Mouse (Mus musculus) heart, embryonic 13.5 days (tissue): ENCODE data around the gene Abca7. TPM values are rescaled to one million over a fixed set of nuclear protein-coding genes. Genes with fewer than 3 reads are reported as not detected.
"Not testable (repeated sequence)": the region's sequence is repeated elsewhere in the genome, so short reads cannot be mapped to it uniquely, and the experiment has no call there.

Source experiments
- ATAC-seq: fragments of 200-750 bp; cut with Nextera tagmentation; 2 replicates; pipeline ENCODE4 v1.8.0; 2017; ENCODE audit warnings: moderate TSS enrichment; ENCODE audit not compliant: insufficient number of reproducible peaks, low FRiP score, low TSS enrichment; ENCODE audit errors: extremely low read depth
- H3K27ac ChIP-seq: fragments of 300-500 bp; sonication (generic); replicated peaks from 2 replicates; pipeline ENCODE4 v1.5.1; 2015; ENCODE audit warnings: moderate library complexity, mild to moderate bottlenecking, inconsistent platforms
- H3K27me3 ChIP-seq: fragments of 300-500 bp; sonication (generic); replicated peaks from 2 replicates; pipeline ENCODE4 v1.6.1; 2015; ENCODE audit warnings: mild to moderate bottlenecking, inconsistent platforms
- H3K36me3 ChIP-seq: fragments of 300-500 bp; sonication (generic); 2 replicates; pipeline ENCODE4 v1.6.1; 2015; ENCODE audit warnings: mild to moderate bottlenecking, inconsistent platforms
- H3K4me1 ChIP-seq: fragments of 300-500 bp; sonication (generic); 2 replicates; pipeline ENCODE4 v1.6.1; 2015; ENCODE audit warnings: inconsistent platforms
- H3K4me2 ChIP-seq: fragments of 300-500 bp; sonication (generic); 2 replicates; pipeline ENCODE4 v1.6.1; 2015; ENCODE audit warnings: inconsistent platforms, mild to moderate bottlenecking, moderate library complexity
- H3K4me3 ChIP-seq: fragments of 300-500 bp; sonication (generic); 2 replicates; pipeline ENCODE4 v1.5.1; 2015; ENCODE audit warnings: moderate library complexity, mild to moderate bottlenecking, inconsistent platforms
- H3K9ac ChIP-seq: fragments of 300-500 bp; sonication (generic); 2 replicates; pipeline ENCODE4 v1.6.1; 2015; ENCODE audit warnings: inconsistent platforms, mild to moderate bottlenecking, moderate library complexity
- H3K9me3 ChIP-seq: fragments of 300-500 bp; sonication (generic); 2 replicates; pipeline ENCODE4 v1.6.1; 2016; ENCODE audit warnings: inconsistent platforms
- WGBS: fragments of 180-500 bp; shearing (Covaris S2); methylation state at CpG from one replicate; pipeline ENCODE4 v1.1.7; 2015; ENCODE audit warnings: mixed read lengths; 5-methylcytosine and 5-hydroxymethylcytosine counted together
- polyA plus RNA-seq: library from polyadenylated mRNA; unstranded; fragments of >200 nt; fragmentation: Nextera tagmentation; extraction: Ambion mirVana; gene quantifications from 2 replicates; pipeline ENCODE4 v1.2.1, GENCODE M21; 2015

The Abca7 gene
- polyA plus RNA-seq, 1 experiment from 2014 or later, result 2.6 TPM

DNA sequence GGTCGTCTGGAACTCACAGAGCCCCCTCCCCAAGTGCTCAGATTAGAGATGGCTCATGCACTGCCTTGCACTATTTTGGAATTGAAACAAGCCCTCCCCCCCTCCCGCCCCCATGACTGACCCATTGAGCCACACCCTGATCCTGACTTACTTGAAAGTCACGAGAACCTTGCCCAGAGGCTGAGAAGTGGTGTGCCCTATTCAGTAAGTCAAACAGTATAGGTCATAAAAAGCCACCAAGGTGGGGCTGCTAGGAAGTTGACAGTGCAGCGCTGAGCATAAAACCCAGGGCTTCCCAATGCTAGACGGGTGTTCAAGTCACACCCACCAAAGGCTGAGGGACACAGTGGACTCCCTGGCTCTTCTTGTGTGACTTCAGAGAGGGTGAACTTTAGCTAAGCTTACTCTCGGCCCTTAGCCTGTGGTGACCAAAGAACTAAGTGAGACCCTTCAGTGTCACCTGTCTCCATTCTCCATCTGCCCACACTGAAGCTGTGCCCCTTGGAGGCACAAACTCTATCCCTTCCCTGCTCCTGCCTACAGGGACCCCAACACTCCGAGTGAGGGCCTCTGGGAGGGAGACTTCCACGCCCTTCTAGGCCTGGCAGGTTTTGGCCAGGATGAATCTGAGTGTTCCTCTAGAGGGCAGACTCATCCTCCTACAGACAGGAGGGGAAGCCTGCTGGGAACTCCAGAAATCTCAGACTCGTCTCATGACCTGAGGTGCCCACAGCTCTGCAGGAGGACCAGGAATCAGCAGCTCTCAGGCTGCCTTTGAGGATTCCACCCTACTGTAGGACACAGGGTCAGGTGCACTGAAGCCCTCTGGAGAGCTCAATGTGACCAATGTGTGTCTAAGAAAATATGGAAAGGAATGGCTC lies 37.5 kb downstream of the Abca7 start:
- peak overlapping the region; percentile 36; the same call in 1 of the 2 replicates for H3K4me2 ChIP-seq
- peak overlapping the region; percentile 83 for H3K27ac ChIP-seq
- ATAC-seq, result no peak
- H3K36me3 ChIP-seq, result peaks cover 56% of the 10 kb centered on the region
- no peaks in the 10 kb centered on the region for H3K27me3 ChIP-seq
- peaks cover 41% of the 10 kb centered on the region for H3K4me1 ChIP-seq
- WGBS, result 26% methylated on average over 9 of the region's 9 CpGs
- H3K9ac ChIP-seq, result peak overlapping the region; percentile 47
- no peak overlapping the region for H3K4me3 ChIP-seq
- H3K9me3 ChIP-seq, result no peaks in the 10 kb centered on the region

DNA sequence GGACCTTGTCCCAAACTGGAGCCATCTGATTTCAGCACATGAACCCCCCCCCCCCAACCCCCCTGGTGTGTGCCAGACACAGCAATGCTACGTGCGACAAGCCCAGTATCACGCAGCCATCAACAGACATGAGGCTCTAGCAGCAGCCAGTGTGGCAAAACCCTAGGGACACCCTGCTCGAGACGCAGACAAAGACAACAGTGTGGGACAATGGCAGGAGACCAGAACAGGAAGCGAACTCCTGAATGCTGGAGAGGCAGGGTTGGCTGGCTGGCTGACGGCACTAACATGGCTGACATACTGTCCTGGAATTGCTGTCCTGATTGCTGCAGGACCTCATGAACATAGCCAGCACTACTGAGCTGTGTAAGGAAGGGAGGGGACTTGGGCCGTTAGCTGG lies 38.9 kb downstream of the Abca7 start:
- no peak overlapping the region for H3K4me3 ChIP-seq
- WGBS, result 74% methylated on average over 8 of the region's 8 CpGs
- peaks cover 46% of the 10 kb centered on the region for H3K4me1 ChIP-seq
- no peak for ATAC-seq
- peak overlapping the region; percentile 83 for H3K27ac ChIP-seq
- no peaks in the 10 kb centered on the region for H3K9me3 ChIP-seq
- no peak overlapping the region for H3K4me2 ChIP-seq
- no peaks in the 10 kb centered on the region for H3K27me3 ChIP-seq
- peak overlapping the region; percentile 50; the same call in 1 of the 2 replicates for H3K9ac ChIP-seq
- peaks cover 47% of the 10 kb centered on the region for H3K36me3 ChIP-seq

DNA sequence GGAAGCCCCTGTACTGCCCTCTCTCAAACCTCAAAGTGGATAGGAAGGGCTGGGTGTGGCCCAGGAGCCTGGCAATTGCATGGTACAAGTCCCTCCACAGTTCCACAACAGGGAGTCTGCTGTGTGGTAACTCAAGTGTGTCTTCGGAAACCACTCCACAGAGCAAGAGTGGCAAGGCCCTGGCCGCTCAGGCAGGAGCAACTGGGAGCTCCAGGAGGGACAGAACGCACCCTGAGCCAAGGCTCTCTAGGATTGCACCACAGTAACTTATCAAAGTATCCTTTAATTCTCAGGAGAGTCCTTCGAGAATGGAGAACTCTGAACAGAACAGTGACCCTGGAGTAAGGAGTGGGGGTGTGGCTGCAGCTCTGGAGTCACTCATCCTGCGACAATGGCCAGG lies 39.4 kb downstream of the Abca7 start:
- H3K4me2 ChIP-seq, result no peak overlapping the region
- H3K9ac ChIP-seq, result 0 out of 2 replicates have a peak overlapping the region, but pooled peaks have one; percentile 50
- peak overlapping the region; percentile 83 for H3K27ac ChIP-seq
- H3K9me3 ChIP-seq, result no peaks in the 10 kb centered on the region
- WGBS, result 76% methylated on average over 5 of the region's 5 CpGs
- no peak for ATAC-seq
- no peak overlapping the region for H3K4me3 ChIP-seq
- peaks cover 45% of the 10 kb centered on the region for H3K36me3 ChIP-seq
- H3K27me3 ChIP-seq, result no peaks in the 10 kb centered on the region
- peaks cover 46% of the 10 kb centered on the region for H3K4me1 ChIP-seq

DNA sequence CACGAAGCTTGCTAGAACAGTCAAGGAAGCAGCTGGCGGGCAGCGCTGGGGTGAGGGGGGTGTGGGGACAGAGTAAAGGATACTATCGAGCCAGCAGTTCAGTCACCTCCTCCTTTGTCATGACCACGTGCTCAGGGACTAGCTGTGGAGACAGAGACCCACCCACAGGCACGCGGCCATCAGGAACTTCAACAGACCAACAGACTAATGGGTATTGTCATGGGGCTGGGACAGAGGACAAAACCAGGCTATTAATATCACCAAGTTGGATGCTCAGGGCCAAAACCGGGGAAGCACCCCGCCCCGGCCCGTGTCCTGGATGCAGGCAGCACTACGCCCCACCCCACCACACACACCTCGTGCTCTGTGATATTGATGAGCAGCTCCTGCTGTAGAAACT lies 40.5 kb downstream of the Abca7 start:
- Histone ChIP-seq H3K4me2 (no peak overlapping the region), H3K9me3 (no peaks in the 10 kb centered on the region), H3K27me3 (no peaks in the 10 kb centered on the region), H3K4me3 (no peak overlapping the region), H3K27ac (no peak overlapping the region), H3K36me3 (peaks cover 40% of the 10 kb centered on the region), H3K4me1 (peaks cover 46% of the 10 kb centered on the region), H3K9ac (no peak overlapping the region)
- ATAC-seq, result no peak
- 87% methylated on average over 13 of the region's 13 CpGs for WGBS

DNA sequence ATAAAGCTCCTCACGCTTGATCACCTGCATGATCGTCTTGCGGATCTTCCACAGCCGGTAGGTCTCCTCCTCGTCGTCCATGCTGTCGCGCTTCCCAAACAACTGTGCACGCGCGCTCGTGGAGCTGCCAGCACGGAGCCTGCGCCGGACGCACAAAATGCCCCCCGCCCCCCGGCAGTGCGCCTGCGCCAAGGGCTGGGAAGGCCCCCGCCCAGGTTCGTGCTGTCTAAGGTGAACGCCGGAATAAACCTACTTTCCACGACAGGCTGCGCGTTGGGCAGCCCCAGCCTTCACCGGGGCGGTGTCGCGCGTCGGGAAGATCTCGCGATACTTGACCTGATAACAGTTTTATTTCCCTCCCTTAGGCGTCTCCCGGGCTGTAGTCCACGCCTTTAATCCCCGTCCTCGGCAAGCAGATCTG lies 43.3 kb downstream of the Abca7 start, which contains the start of gene Polr2e:
Gene Polr2e, minus strand, starts transcription at position 237 of the 421 bp plus-strand sequence.
- ATAC-seq, result peak; percentile 90
- peaks cover 21% of the 10 kb centered on the region for H3K4me1 ChIP-seq

DNA sequence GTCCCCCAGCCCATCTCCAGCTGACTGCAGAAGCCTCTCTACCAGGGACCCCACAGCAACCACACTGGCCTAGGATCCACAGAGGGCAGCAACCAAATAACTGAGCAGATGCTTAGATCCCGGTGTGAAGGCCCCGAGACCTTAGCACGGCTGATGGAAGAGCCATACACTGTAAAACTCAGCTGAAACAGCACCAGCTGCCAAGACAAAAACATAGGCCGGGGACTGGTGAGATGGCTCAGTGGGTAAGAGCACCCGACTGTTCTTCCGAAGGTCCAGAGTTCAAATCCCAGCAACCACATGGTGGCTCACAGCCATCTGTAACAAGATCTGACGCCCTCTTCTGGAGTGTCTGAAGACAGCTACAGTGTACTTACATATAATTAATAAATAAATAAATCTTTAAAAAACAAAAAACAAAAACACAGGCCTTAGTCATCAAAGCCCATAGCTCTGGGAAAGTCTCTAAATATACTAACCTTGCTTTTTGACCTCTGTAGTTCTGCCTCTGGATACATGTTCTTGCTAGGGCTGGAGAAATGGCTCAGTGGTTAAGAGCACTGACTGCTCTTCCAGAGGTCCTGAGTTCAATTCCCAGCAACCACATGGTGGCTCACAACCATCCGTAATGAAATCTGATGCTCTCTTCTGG lies 45.2 kb downstream of the Abca7 start:
- WGBS, result 83% methylated on average over 8 of the region's 8 CpGs
- H3K4me3 ChIP-seq, ATAC-seq, H3K4me2 ChIP-seq, H3K27ac ChIP-seq, H3K27me3 ChIP-seq, H3K9ac ChIP-seq, H3K9me3 ChIP-seq: not testable (repeated sequence)
- peaks cover 19% of the 10 kb centered on the region for H3K36me3 ChIP-seq
- H3K4me1 ChIP-seq, result peaks cover 15% of the 10 kb centered on the region

More for the DNA sequence above, 43.3 kb downstream of the Abca7 start, which contains the start of gene Polr2e:
- H3K4me2 ChIP-seq, result peak within 1 kb of the TSS; percentile 95
- H3K36me3 ChIP-seq, result peaks cover 38% of the 10 kb centered on the region
- peak within 1 kb of the TSS; percentile 93 for H3K9ac ChIP-seq
- no peaks in the 10 kb centered on the region for H3K27me3 ChIP-seq
- no peaks in the 10 kb centered on the region for H3K9me3 ChIP-seq
- peak within 1 kb of the TSS; percentile 71 for H3K4me3 ChIP-seq
- under 1% methylated on average over 40 of the region's 40 CpGs for WGBS
- peak within 1 kb of the TSS; percentile 65 for H3K27ac ChIP-seq

DNA sequence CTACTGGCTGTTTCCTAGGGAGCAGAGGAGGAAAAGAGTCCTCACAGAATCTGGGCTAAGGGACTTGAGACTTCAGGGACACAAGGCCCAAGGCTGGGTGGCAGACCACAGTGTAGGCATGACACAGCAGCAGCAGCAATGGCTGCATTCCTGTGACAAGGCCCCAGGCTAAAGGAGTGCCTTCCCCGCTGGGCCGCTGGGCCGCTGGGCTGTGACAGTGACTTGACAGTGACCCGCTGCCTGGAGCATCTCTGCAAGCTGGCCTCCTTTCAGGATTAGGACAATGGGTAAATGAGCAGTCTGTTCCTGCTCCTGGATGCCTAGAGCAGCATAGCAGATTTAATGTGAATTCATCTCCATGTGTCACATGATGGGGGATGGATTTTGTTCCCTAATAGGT lies 47.8 kb downstream of the Abca7 start:
- Histone ChIP-seq H3K4me2 (no peak overlapping the region), H3K4me3 (no peak overlapping the region), H3K27ac (0 out of 2 replicates have a peak overlapping the region, but pooled peaks have one; percentile 5), H3K9me3 (no peaks in the 10 kb centered on the region), H3K36me3 (no peaks in the 10 kb centered on the region), H3K9ac (peak overlapping the region; percentile 14; the same call in 1 of the 2 replicates), H3K4me1 (peaks cover 20% of the 10 kb centered on the region), H3K27me3 (no peaks in the 10 kb centered on the region)
- no peak for ATAC-seq
- 61% methylated on average over 4 of the region's 4 CpGs for WGBS

DNA sequence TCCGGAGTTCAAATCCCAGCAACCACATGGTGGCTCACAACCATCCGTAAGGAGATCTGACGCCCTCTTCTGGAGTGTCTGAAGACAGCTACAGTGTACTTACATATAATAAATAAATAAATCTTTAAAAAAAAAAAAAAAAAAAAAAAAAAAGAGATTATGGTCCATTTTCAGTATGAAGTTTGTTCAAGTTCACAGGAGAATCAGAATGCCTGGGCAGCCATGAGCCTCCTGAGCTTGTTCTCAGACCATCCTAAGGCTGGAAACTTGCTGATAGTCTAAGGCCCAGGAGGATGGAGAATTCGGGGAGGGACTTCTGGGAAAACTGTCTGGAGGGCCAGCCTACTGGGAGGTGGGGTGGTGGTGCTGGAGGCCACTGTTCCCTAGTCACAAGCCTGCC lies 49.1 kb downstream of the Abca7 start:
- H3K9me3 ChIP-seq, H3K9ac ChIP-seq, H3K27ac ChIP-seq, H3K4me3 ChIP-seq, H3K36me3 ChIP-seq, H3K4me2 ChIP-seq, H3K27me3 ChIP-seq, ATAC-seq: not testable (repeated sequence)
- peaks cover 28% of the 10 kb centered on the region for H3K4me1 ChIP-seq
- WGBS, result 58% methylated on average over 4 of the region's 4 CpGs

DNA sequence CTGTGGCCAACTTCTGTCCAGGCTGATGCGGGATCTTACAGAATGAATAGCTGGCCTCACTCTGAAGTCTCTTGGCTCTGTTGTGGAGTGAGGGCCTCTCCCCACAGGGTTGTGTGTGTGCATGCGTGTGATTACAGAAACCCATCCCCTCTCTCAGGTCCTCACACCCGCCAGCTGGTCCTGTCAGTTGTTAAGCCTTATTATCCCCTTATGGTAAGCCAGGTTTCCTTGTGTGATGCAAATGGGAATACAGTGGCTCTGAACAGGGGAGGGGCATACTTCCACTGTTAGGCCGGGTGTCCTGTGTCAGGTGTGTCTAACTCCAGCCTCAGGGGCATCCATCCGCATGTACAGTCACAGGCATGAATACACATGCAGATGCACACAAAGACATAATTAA lies 49.5 kb downstream of the Abca7 start:
- H3K4me1 ChIP-seq, result peaks cover 32% of the 10 kb centered on the region
- no peak for ATAC-seq
- no peaks in the 10 kb centered on the region for H3K9me3 ChIP-seq
- no peak overlapping the region for H3K4me3 ChIP-seq
- H3K4me2 ChIP-seq, result no peak overlapping the region
- H3K27me3 ChIP-seq, result no peaks in the 10 kb centered on the region
- H3K36me3 ChIP-seq, result no peaks in the 10 kb centered on the region
- WGBS, result 78% methylated on average over 5 of the region's 5 CpGs
- no peak overlapping the region for H3K27ac ChIP-seq
- no peak overlapping the region for H3K9ac ChIP-seq

DNA sequence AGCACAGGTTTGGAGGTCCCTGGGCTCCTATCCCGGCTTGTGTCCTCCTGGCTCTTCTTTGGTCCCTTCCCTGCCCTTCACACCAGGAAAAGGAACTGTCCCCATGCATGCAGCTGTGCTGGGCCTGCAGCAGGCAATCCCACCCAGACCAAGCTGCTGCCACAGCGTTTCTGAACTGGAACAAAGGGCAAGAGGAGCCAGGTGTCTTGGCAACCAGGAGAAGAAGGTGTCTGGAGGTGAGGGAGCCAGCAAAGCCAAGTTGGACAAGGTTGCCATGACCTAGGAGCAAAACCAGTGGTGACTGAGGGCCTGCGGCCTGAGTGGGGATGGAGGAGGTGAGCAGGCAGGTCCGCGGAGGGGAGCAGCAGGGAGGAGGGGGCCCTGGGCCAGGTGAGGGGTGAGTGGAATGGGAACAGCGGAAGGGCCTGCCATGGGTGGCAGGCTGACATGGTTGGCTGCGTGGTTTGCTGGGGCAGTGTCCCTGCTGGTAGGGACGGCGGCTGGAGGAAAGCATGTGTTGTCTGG lies 50.8 kb downstream of the Abca7 start, which contains the start of gene Gpx4:
Gene Gpx4, plus strand, starts transcription at position 126 of the 525 bp plus-strand sequence.
- peak within 1 kb of the TSS; percentile 15; the same call in 1 of the 2 replicates for H3K27ac ChIP-seq
- no peak within 1 kb of the TSS for H3K4me3 ChIP-seq
- H3K4me1 ChIP-seq, result peaks cover 44% of the 10 kb centered on the region
- H3K27me3 ChIP-seq, result no peaks in the 10 kb centered on the region
- WGBS, result 63% methylated on average over 9 of the region's 9 CpGs
- no peaks in the 10 kb centered on the region for H3K9me3 ChIP-seq
- no peak for ATAC-seq
- peak within 1 kb of the TSS; percentile 52 for H3K9ac ChIP-seq
- no peaks in the 10 kb centered on the region for H3K36me3 ChIP-seq
- no peak within 1 kb of the TSS for H3K4me2 ChIP-seq

DNA sequence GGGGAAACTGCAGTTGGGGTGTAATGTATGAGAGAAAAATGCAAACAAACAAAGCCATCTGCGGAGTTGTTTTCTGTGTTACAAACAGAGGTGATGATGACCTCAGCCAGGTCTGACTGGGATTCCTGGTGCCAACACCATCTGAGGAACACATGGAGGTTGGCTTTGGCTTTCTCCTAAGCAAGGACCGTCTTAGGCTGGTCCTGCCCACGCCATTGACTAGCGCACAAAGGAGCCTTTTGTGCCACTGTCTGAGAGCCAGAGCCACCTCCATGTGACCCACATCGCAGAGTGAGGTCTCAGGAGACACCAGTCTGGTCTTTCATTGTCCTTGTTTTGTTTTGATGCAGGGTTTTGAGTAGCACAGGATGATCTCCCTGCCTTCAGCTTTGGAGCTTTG lies 52.1 kb downstream of the Abca7 start:
- H3K4me1 ChIP-seq, result peaks cover 53% of the 10 kb centered on the region
- ATAC-seq, result no peak
- H3K9ac ChIP-seq, result peak overlapping the region; percentile 52
- no peak overlapping the region for H3K4me2 ChIP-seq
- H3K27ac ChIP-seq, result peak overlapping the region; percentile 46
- no peaks in the 10 kb centered on the region for H3K36me3 ChIP-seq
- WGBS, result 26% methylated on average over 5 of the region's 5 CpGs
- H3K27me3 ChIP-seq, result no peaks in the 10 kb centered on the region
- no peaks in the 10 kb centered on the region for H3K9me3 ChIP-seq
- no peak overlapping the region for H3K4me3 ChIP-seq
